Mouse (Mus musculus): ENCODE data around the gene Pspc1.

DNA sequence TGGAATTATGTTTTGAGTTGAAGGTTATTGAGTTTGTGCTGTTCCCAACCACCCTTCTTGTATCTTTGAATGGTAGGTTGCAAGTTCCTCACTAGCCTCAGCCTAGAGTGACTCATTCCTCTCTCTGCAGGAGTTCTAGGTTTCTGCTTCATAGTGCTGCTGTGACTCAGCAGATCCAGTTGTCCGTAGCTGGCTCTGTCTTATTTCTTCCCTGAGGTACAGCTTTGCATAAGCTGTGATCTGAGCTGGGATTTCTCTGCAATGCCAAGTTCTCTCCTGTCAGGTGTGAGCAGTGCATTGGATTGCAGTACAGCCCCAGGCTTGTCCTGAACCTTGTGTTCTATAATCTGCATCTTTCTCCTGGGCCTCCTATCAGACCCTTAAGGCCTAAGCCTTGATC, 88.3 kb downstream of the Pspc1 start:
- TF ChIP-seq POLR2A (IDR thresholded peaks at IDR 0.05; ENCODE audit: control insufficient read depth, low read depth, low read length) (no peak), CTCF (IDR thresholded peaks at IDR 0.05; ENCODE audit: control insufficient read depth, insufficient read depth, insufficient replicate concordance, low read depth, low read length) (no peak)

All from testis, adult 2 months (tissue).